Mouse (Mus musculus) testis, adult 2 months (tissue): ENCODE results near the gene Tns3.

Experiments used
- CTCF ChIP-seq: fragments of 200-500 bp; IDR thresholded peaks from 2 replicates; pipeline ENCODE4 v1.5.1; 2012; ENCODE audit warnings: low read depth, mild to moderate bottlenecking, inconsistent platforms, low read length, moderate library complexity; ENCODE audit not compliant: control insufficient read depth, insufficient read depth, insufficient replicate concordance
- POLR2A ChIP-seq: fragments of 200-500 bp; IDR thresholded peaks from 2 replicates; pipeline ENCODE4 v1.6.1; 2012; ENCODE audit warnings: low read depth, mild to moderate bottlenecking, inconsistent platforms, low read length, moderate library complexity; ENCODE audit not compliant: control insufficient read depth

DNA sequence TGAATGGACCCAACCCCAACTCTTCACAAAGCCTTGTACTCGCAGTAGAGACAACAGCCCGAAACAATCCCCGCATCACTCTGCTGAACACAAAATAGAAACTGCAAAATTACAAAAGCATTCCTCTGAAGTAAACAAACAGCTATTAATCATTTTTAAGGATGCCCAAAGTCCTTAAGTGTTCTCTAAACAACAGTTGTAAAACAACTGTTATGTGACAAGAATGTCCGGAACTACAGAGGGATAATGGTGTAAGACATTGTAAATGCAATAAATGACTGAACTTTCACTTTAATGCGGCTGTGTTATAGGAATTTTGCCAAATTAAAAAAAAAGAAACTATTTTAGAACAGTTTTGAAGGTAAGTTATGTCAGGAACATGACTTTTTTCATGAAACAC lies 190.7 kb downstream of the Tns3 start:
- TF ChIP-seq CTCF = no peak
- TF ChIP-seq POLR2A = no peak
